Mouse (Mus musculus): ENCODE data around the gene Spcs1.

GRCm38 (mm10) chr14:31017854-31018253, 16.4 kb upstream of the Spcs1 start:
- TF ChIP-seq POLR2A (IDR thresholded peaks at IDR 0.05; ENCODE audit: borderline replicate concordance, extremely low read depth, insufficient read depth, insufficient read length, poor library complexity, severe bottlenecking) (no peak), CTCF (IDR thresholded peaks at IDR 0.05; ENCODE audit: borderline replicate concordance, extremely low read depth, insufficient read depth, insufficient read length) (peak; percentile 17; the same call in 1 of the 2 replicates)

Data from brain, embryonic 14.5 days (tissue).